Mouse (Mus musculus) hindbrain, embryonic 16.5 days (tissue): ENCODE measurements at regions not wholly inside any gene's neighbourhood (a gene's known extent, or its start where the extent isn't known, plus 50 kb on each side); places are given as distances from the start of the nearest gene placed in this dataset.

Experiments
- ATAC-seq: fragments of 200-750 bp; cut with Nextera tagmentation; 2 replicates; pipeline ENCODE4 v1.8.0; 2017; ENCODE audit warnings: moderate TSS enrichment, moderate library complexity
- H3K27ac ChIP-seq: fragments of 300-500 bp; sonication (generic); 2 replicates; pipeline ENCODE4 v1.5.1; 2014; ENCODE audit warnings: low read depth, mild to moderate bottlenecking, control low read depth, low read length, moderate library complexity
- H3K27me3 ChIP-seq: fragments of 300-500 bp; sonication (generic); replicated peaks from 2 replicates; pipeline ENCODE4 v1.6.1; 2014; ENCODE audit warnings: low read length; ENCODE audit not compliant: control insufficient read depth, insufficient read depth
- H3K36me3 ChIP-seq: fragments of 300-500 bp; sonication (generic); 2 replicates; pipeline ENCODE4 v1.6.1; 2014; ENCODE audit warnings: mild to moderate bottlenecking, low read length, moderate library complexity, mixed read lengths; ENCODE audit not compliant: control insufficient read depth, insufficient read depth
- H3K4me1 ChIP-seq: fragments of 300-500 bp; sonication (generic); 2 replicates; pipeline ENCODE4 v1.6.1; 2014; ENCODE audit warnings: low read depth, low read length; ENCODE audit not compliant: control insufficient read depth, insufficient read depth
- H3K4me2 ChIP-seq: fragments of 300-500 bp; sonication (generic); 2 replicates; pipeline ENCODE4 v1.6.1; 2014; ENCODE audit warnings: mild to moderate bottlenecking, low read length, control low read depth, moderate library complexity
- H3K4me3 ChIP-seq: fragments of 300-500 bp; sonication (generic); 2 replicates; pipeline ENCODE4 v1.5.1; 2014; ENCODE audit warnings: mild to moderate bottlenecking, low read length, control low read depth, moderate library complexity
- H3K9ac ChIP-seq: fragments of 300-500 bp; sonication (generic); 2 replicates; pipeline ENCODE4 v1.6.1; 2014; ENCODE audit warnings: low read depth, mild to moderate bottlenecking, control low read depth, low read length, moderate library complexity
- H3K9me3 ChIP-seq: fragments of 300-500 bp; sonication (generic); 2 replicates; pipeline ENCODE4 v1.6.1; 2014; ENCODE audit warnings: mild to moderate bottlenecking, low read length, moderate library complexity; ENCODE audit not compliant: control insufficient read depth
- WGBS: fragments of 180-500 bp; shearing (Covaris S2); extraction: QIAGEN DNeasy Blood & Tissue Kit; methylation state at CpG from one replicate; pipeline ENCODE4 v1.1.7; 2014; 5-methylcytosine and 5-hydroxymethylcytosine counted together

DNA sequence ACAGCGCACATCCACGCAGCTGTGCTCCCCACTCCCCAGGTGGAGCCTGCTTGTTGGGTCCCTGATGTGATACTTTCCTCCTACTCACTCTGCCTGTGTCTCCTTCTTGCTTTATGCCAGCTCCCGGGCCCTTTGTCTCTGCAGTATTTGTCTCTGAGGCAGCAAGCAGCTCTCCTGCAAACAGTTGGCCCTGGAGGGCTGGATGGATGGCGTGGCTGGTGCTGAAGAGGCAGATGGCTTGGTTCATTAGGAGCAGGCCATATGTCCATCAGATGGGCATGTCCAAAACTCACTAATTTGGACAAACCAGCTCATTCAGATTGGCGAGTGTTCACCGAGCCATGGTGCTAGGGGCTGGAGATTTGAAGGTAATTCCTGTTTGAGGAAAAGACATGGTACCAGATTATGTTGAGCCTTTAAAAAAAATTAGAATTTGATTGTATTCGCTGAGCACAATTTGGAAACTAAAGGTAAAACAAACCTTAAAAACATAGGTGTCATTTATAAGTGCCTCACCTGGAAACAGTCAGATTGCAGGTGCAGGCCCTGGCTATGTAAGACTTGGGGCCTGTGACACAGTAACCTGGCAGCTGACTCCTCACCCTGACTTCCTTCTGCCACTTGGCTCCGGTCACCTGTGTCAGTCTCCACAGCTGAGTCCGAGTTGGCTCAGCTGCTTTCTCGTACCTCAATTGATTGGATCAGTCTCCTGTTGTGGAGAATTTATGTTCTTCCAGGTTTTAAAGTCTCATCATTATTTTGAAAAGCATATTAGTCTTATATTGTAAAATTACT lies 549.5 kb downstream of the Tbc1d22a start:
- 0 out of 2 replicates have a peak overlapping the region, but pooled peaks have one; percentile 29 for H3K27ac ChIP-seq
- H3K9me3 ChIP-seq: no peaks in the 10 kb centered on the region
- H3K4me3 ChIP-seq: no peak overlapping the region
- 76% methylated on average over 10 of the region's 10 CpGs for WGBS
- H3K9ac ChIP-seq: no peak overlapping the region; the same call in 1 of the 2 replicates
- no peaks in the 10 kb centered on the region for H3K27me3 ChIP-seq
- no peaks in the 10 kb centered on the region for H3K36me3 ChIP-seq
- ATAC-seq: 0 out of 2 replicates have a peak, but pooled peaks have one; percentile 58
- H3K4me1 ChIP-seq: no peaks in the 10 kb centered on the region
- H3K4me2 ChIP-seq: no peak overlapping the region

DNA sequence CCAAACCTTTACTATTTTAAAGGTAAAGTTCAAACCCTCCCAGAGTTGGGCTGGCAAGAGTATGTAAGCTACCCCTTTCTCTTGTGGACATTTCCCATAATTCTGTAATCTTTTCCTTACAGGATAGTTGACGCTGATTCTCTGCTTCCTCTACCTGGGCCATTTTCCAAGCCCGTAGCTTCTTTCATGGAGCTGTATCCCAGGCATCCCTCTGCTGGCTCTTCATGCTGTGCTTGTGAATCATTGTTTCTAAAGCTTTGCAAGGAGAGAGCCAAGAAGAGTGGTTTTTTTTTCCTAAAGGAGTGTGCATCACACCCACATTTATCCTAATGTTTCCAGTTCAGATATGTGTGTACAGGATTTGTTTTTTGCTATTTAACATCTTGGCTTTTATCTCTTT lies 553.4 kb downstream of the Tbc1d22a start:
- no peak overlapping the region for H3K27ac ChIP-seq
- ATAC-seq: no peak
- no peak overlapping the region for H3K4me3 ChIP-seq
- no peaks in the 10 kb centered on the region for H3K9me3 ChIP-seq
- WGBS: 86% methylated on average over 2 of the region's 2 CpGs
- H3K4me1 ChIP-seq: no peaks in the 10 kb centered on the region
- H3K36me3 ChIP-seq: no peaks in the 10 kb centered on the region
- no peaks in the 10 kb centered on the region for H3K27me3 ChIP-seq
- no peak overlapping the region for H3K4me2 ChIP-seq
- H3K9ac ChIP-seq: no peak overlapping the region

DNA sequence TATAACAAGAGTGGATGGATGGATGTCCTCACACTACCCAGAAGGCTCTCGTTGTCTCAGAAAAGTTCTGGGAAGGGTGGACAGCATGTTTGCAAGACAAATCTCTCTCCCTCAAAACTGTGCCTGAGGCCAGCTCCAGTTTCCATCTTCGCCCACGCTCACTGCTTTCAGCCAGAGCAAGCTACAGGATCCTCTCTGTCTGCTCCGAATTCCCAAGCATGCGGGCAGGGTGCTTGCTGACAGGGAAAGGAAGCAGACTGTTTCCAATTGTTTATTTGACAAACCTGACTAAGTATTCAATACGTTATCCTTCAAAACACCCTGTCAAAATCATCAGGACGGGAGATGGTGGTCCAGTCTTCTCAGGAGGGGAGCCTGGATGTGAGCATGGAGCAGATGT lies 558.8 kb downstream of the Tbc1d22a start:
- 73% methylated on average over 7 of the region's 7 CpGs for WGBS
- Histone ChIP-seq H3K9ac (no peak overlapping the region), H3K4me2 (no peak overlapping the region), H3K9me3 (no peaks in the 10 kb centered on the region), H3K4me3 (no peak overlapping the region), H3K36me3 (no peaks in the 10 kb centered on the region), H3K4me1 (no peaks in the 10 kb centered on the region), H3K27me3 (no peaks in the 10 kb centered on the region), H3K27ac (no peak overlapping the region)
- no peak for ATAC-seq

DNA sequence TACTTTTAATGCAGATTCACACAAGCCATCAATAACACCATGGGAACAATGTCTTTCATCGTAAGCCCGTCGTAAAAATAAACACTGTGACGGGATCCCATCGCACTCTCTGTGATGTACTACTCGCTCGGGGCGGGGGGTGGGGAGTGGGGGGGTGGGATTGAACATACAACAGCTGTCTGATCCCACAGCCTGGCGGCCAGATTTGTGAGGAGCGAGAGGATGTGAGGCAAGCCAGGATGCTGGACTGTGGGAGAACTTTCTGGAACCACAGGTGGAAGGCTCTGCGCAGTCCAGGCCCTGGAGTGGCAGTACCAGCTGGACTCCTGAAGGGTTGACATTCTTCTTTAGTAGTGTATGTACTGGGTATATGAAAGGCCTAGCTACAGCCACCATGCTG lies 563.7 kb downstream of the Tbc1d22a start:
- WGBS: 72% methylated on average over 11 of the region's 11 CpGs
- no peak overlapping the region for H3K9ac ChIP-seq
- no peaks in the 10 kb centered on the region for H3K9me3 ChIP-seq
- H3K4me2 ChIP-seq: no peak overlapping the region
- H3K4me1 ChIP-seq: no peaks in the 10 kb centered on the region
- H3K27me3 ChIP-seq: no peaks in the 10 kb centered on the region
- no peak for ATAC-seq
- H3K27ac ChIP-seq: no peak overlapping the region
- no peak overlapping the region for H3K4me3 ChIP-seq
- H3K36me3 ChIP-seq: no peaks in the 10 kb centered on the region

DNA sequence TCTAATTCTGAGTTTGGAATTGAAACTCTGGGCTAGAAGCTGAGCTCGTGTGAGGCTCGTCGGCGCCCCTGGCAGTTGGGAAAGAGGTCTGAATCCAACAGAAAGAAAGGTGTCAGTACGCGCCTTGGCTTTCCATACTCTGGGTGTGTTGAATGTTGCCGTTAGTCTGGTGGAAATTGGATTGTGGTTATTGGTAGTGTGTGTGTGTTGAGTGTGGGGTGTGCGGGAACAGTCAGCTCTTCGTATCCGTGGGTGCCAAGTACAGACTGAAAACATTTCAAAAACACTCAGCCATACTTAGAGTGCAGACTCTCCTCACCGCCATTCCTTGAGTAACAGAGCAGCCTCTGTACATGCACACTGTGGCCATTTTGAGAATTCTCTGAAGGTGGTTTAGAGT lies 566.9 kb downstream of the Tbc1d22a start:
- no peak for ATAC-seq
- Histone ChIP-seq H3K9ac (no peak overlapping the region), H3K4me3 (no peak overlapping the region), H3K27ac (no peak overlapping the region), H3K9me3 (no peaks in the 10 kb centered on the region), H3K4me1 (no peaks in the 10 kb centered on the region), H3K4me2 (no peak overlapping the region), H3K36me3 (no peaks in the 10 kb centered on the region), H3K27me3 (no peaks in the 10 kb centered on the region)
- 95% methylated on average over 11 of the region's 11 CpGs for WGBS

DNA sequence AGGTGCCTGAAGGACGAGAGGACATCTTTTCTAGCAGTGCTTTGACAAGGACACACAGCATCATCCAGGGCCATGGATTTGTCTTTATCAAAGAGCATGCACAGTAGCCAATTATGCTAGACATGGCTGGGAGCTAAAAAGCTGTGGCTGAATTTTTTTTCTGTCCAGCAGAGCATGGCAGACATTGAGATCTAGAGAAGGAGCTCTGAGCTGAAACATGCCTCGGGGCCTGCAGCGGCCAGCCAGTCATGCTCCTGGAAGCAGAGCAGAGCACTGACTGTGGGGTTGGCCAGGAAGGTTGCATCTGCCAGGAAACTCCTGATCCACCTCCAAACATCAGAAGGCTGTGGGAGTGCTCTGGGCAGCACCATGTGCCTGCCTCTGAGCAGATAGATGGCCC lies 580.5 kb downstream of the Tbc1d22a start:
- Histone ChIP-seq H3K4me3 (no peak overlapping the region), H3K27ac (no peak overlapping the region), H3K36me3 (no peaks in the 10 kb centered on the region), H3K4me2 (no peak overlapping the region), H3K9ac (no peak overlapping the region), H3K4me1 (no peaks in the 10 kb centered on the region), H3K9me3 (no peaks in the 10 kb centered on the region), H3K27me3 (no peaks in the 10 kb centered on the region)
- 46% methylated on average over 3 of the region's 3 CpGs for WGBS
- no peak for ATAC-seq

DNA sequence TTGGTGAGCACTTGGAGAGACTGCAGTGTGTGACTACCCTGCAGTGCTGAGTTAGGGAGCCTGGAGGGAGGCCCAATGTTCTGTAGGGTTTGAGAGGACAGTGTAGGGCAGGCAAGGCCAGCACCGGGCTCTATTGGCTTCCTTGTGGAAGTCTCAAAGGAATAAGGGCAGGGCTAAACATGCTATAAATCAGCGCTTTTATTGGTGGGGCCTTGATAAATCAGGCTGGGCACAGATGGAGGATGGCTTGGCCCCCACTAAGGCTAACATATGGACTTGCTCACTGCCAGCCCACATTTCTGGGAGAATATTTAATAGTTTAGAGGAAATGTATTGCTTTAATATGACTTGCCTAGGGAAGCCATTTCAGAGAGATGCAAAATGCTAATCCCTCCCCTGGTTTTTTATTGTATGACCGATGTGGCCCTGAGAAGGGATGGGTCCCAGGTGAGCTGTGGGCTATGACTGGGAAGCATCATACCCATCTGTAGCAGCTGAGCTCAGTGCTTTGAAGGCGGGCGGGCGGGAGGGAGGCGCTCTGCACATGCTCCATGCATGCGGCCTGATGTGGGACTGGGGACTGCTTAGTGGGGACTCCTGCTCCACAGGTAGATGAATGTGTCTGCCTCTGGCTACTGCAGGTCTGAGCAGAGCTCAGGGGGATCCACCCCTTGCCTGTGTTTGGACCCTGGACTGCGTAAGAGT lies 584.4 kb downstream of the Tbc1d22a start:
- no peak overlapping the region for H3K27ac ChIP-seq
- no peaks in the 10 kb centered on the region for H3K9me3 ChIP-seq
- H3K9ac ChIP-seq: no peak overlapping the region
- no peaks in the 10 kb centered on the region for H3K4me1 ChIP-seq
- no peaks in the 10 kb centered on the region for H3K27me3 ChIP-seq
- no peak overlapping the region for H3K4me3 ChIP-seq
- H3K36me3 ChIP-seq: no peaks in the 10 kb centered on the region
- ATAC-seq: no peak
- no peak overlapping the region for H3K4me2 ChIP-seq
- WGBS: 70% methylated on average over 9 of the region's 9 CpGs

DNA sequence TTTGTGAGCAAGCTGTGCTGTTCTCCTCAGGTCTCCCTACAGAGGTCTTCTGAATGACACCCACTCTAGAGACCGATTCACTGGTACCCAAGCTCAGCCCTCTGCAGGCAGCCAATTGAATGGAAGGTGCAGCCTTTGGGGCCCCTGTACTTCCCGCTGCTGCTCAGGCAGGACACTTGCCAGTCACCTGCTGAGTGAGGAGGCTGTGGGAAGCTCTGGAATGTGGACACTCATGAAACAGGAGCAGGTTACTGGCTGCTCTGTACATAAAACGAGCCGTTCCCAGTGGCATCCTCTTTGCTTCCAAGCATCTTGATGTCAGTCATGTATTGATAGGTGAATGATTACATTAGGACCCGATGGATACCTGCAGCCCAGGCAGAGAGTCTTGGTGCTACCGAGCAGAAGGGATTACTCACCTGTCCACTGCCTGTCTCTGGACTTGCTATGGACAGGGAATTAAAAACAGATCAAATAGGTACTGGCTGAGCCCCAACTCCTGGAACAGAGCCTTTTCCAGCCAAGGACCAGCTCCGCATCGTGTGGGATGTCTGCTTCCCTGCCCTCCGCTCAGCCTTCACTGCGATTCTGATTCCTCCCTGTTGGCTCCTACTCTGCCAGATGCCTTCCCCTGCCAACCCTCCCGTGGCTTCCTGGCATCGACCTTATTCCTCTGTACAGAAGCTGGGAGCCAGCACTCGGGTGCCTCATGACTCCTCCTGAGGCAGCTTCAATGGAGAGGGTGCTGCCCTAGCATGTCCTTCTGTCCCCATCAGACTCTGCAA lies 593.2 kb downstream of the Tbc1d22a start:
- WGBS: 73% methylated on average over 13 of the region's 13 CpGs
- Histone ChIP-seq H3K27me3 (no peaks in the 10 kb centered on the region), H3K4me3 (no peak overlapping the region), H3K4me2 (no peak overlapping the region), H3K36me3 (no peaks in the 10 kb centered on the region), H3K4me1 (no peaks in the 10 kb centered on the region), H3K9me3 (no peaks in the 10 kb centered on the region), H3K9ac (no peak overlapping the region), H3K27ac (no peak overlapping the region)
- no peak for ATAC-seq

DNA sequence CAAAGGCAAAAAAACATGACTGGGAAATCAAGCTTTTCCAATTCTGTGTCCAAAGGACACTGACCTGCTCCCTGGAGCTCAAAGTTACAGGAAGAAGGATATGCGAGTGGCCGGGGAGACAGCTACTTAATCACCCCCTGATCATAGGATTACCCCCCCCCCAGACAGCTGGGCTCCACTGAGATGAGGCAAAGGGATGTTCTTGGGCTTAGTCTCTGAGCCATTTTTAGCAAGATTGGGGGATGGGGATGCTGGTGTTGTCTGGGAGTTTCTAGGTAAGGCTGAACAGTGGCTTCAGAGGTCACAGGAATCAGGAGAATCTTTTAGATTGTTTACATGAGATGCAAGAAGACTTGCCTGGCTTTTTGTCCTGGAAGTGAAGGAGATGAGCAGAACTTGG lies 597.6 kb downstream of the Tbc1d22a start:
- Histone ChIP-seq H3K27me3 (no peaks in the 10 kb centered on the region), H3K4me3 (no peak overlapping the region), H3K27ac (no peak overlapping the region), H3K36me3 (no peaks in the 10 kb centered on the region), H3K9ac (no peak overlapping the region), H3K4me2 (no peak overlapping the region), H3K9me3 (no peaks in the 10 kb centered on the region), H3K4me1 (no peaks in the 10 kb centered on the region)
- 54% methylated on average over 2 of the region's 2 CpGs for WGBS
- ATAC-seq: no peak
